Mouse (Mus musculus): ENCODE measurements around the gene Magi2.

Gene Magi2

GRCm38 (mm10) chr5:20373586-20373985 lies 1146.8 kb downstream of the Magi2 start:
- no peak for DNase-seq (ENCODE audit: low spot score)

- no peak for DNase-seq (ENCODE audit: low spot score)
Measured at GRCm38 (mm10) chr5:20378071-20378800, 1151.4 kb downstream of the Magi2 start.

- no peak for DNase-seq (ENCODE audit: low spot score)
Measured at GRCm38 (mm10) chr5:20404533-20404932, 1177.7 kb downstream of the Magi2 start.

GRCm38 (mm10) chr5:20406626-20407025 lies 1179.8 kb downstream of the Magi2 start:
- no peak for DNase-seq (ENCODE audit: low spot score)

- DNase-seq (ENCODE audit: low spot score): no peak
Measured at GRCm38 (mm10) chr5:20415320-20415719, 1188.5 kb downstream of the Magi2 start.

- DNase-seq (ENCODE audit: low spot score): no peak
Measured at GRCm38 (mm10) chr5:20417348-20417747, 1190.5 kb downstream of the Magi2 start.

GRCm38 (mm10) chr5:20432148-20432813 lies 1205.4 kb downstream of the Magi2 start:
- DNase-seq (ENCODE audit: low spot score): no peak

GRCm38 (mm10) chr5:20446471-20447174 lies 1219.8 kb downstream of the Magi2 start:
- no peak for DNase-seq (ENCODE audit: low spot score)

- no peak for DNase-seq (ENCODE audit: low spot score)
Measured at GRCm38 (mm10) chr5:20456106-20456505, 1229.3 kb downstream of the Magi2 start.

- no peak for DNase-seq (ENCODE audit: low spot score)
Measured at GRCm38 (mm10) chr5:20457742-20458510, 1231.1 kb downstream of the Magi2 start.

- DNase-seq (ENCODE audit: low spot score): no peak
Measured at GRCm38 (mm10) chr5:20461709-20462108, 1234.9 kb downstream of the Magi2 start.

GRCm38 (mm10) chr5:20462376-20462775 lies 1235.5 kb downstream of the Magi2 start:
- DNase-seq (ENCODE audit: low spot score): no peak

GRCm38 (mm10) chr5:20469721-20470120 lies 1242.9 kb downstream of the Magi2 start:
- DNase-seq (ENCODE audit: low spot score): no peak

GRCm38 (mm10) chr5:20470466-20470865 lies 1243.6 kb downstream of the Magi2 start:
- DNase-seq (ENCODE audit: low spot score): peak; percentile 9

GRCm38 (mm10) chr5:20484505-20484904 lies 1257.7 kb downstream of the Magi2 start:
- DNase-seq (ENCODE audit: low spot score): no peak

- DNase-seq (ENCODE audit: low spot score): no peak
Measured at GRCm38 (mm10) chr5:20491911-20492310, 1265.1 kb downstream of the Magi2 start.

- DNase-seq (ENCODE audit: low spot score): no peak
Measured at GRCm38 (mm10) chr5:20492679-20493078, 1265.8 kb downstream of the Magi2 start.

- DNase-seq (ENCODE audit: low spot score): no peak
Measured at GRCm38 (mm10) chr5:20494010-20494409, 1267.2 kb downstream of the Magi2 start.

- no peak for DNase-seq (ENCODE audit: low spot score)
Measured at GRCm38 (mm10) chr5:20496924-20497323, 1270.1 kb downstream of the Magi2 start.

- no peak for DNase-seq (ENCODE audit: low spot score)
Measured at GRCm38 (mm10) chr5:20499031-20499600, 1272.3 kb downstream of the Magi2 start.

- no peak for DNase-seq (ENCODE audit: low spot score)
Measured at GRCm38 (mm10) chr5:20508609-20509008, 1281.8 kb downstream of the Magi2 start.

GRCm38 (mm10) chr5:20509606-20510005 lies 1282.8 kb downstream of the Magi2 start:
- no peak for DNase-seq (ENCODE audit: low spot score)
